Mouse (Mus musculus) intestine, embryonic 16.5 days (tissue): ENCODE measurements around the gene Spg11. TPM values are rescaled to one million over a fixed set of nuclear protein-coding genes. Genes with fewer than 3 reads are reported as not detected.
"Not testable (repeated sequence)": the region's sequence is repeated elsewhere in the genome, so short reads cannot be mapped to it uniquely, and the experiment has no call there.

Experiments
- ATAC-seq: fragments of 200-750 bp; cut with Nextera tagmentation; 2 replicates; pipeline ENCODE4 v1.8.0; 2017; ENCODE audit warnings: moderate TSS enrichment, moderate library complexity
- H3K27ac ChIP-seq: fragments of 300-500 bp; sonication (generic); 2 replicates; pipeline ENCODE4 v1.5.1; 2014; ENCODE audit warnings: mild to moderate bottlenecking, low read length
- H3K27me3 ChIP-seq: fragments of 300-500 bp; sonication (generic); replicated peaks from 2 replicates; pipeline ENCODE4 v1.6.1; 2014; ENCODE audit warnings: low read length, control low read depth, mixed read lengths; ENCODE audit not compliant: control insufficient read depth, insufficient read depth
- H3K36me3 ChIP-seq: fragments of 300-500 bp; sonication (generic); 2 replicates; pipeline ENCODE4 v1.6.1; 2014; ENCODE audit warnings: low read length, control low read depth; ENCODE audit not compliant: control insufficient read depth, insufficient read depth
- H3K4me1 ChIP-seq: fragments of 300-500 bp; sonication (generic); 2 replicates; pipeline ENCODE4 v1.6.1; 2014; ENCODE audit warnings: low read length, control low read depth, mixed read lengths; ENCODE audit not compliant: control insufficient read depth, insufficient read depth
- H3K4me2 ChIP-seq: fragments of 300-500 bp; sonication (generic); 2 replicates; pipeline ENCODE4 v1.6.1; 2014; ENCODE audit warnings: low read depth, low read length, control low read depth
- H3K4me3 ChIP-seq: fragments of 300-500 bp; sonication (generic); 2 replicates; pipeline ENCODE4 v1.5.1; 2014; ENCODE audit warnings: mild to moderate bottlenecking, low read length
- H3K9ac ChIP-seq: fragments of 300-500 bp; sonication (generic); 2 replicates; pipeline ENCODE4 v1.6.1; 2014; ENCODE audit warnings: low read depth, low read length
- H3K9me3 ChIP-seq: fragments of 300-500 bp; sonication (generic); 2 replicates; pipeline ENCODE4 v1.6.1; 2016; ENCODE audit warnings: low read length, control low read depth; ENCODE audit not compliant: control insufficient read depth
- WGBS: fragments of 180-500 bp; shearing (Covaris S2); extraction: QIAGEN DNeasy Blood & Tissue Kit; methylation state at CpG from one replicate; pipeline ENCODE4 v1.1.7; 2014; 5-methylcytosine and 5-hydroxymethylcytosine counted together
- polyA plus RNA-seq: library from polyadenylated mRNA; unstranded; fragments of >200 nt; fragmentation: Nextera tagmentation; extraction: Ambion mirVana; gene quantifications from 2 replicates; pipeline ENCODE4 v1.2.1, GENCODE M21; 2015

Spg11 gene
- polyA plus RNA-seq, 1 experiment from 2014 or later: 7.0 TPM

- Histone ChIP-seq H3K36me3 (peaks cover 4% of the 10 kb centered on the region; the same call in 1 of the 2 replicates), H3K27me3 (no peaks in the 10 kb centered on the region), H3K9me3 (no peaks in the 10 kb centered on the region), H3K4me3 (no peak overlapping the region), H3K4me2 (no peak overlapping the region), H3K4me1 (no peaks in the 10 kb centered on the region), H3K27ac (no peak overlapping the region), H3K9ac (no peak overlapping the region)
- no peak for ATAC-seq
- 88% methylated on average over 3 of the region's 3 CpGs for WGBS
Measured at GRCm38 (mm10) chr2:122036064-122036463, 82.1 kb downstream of the Spg11 start.

- WGBS: 82% methylated on average over 6 of the region's 6 CpGs
- no peak for ATAC-seq
Measured at GRCm38 (mm10) chr2:122031970-122032369, 86.2 kb downstream of the Spg11 start.

GRCm38 (mm10) chr2:122028756-122029700 is 89.2 kb downstream of the Spg11 start:
- ATAC-seq: peak; percentile 65
- Histone ChIP-seq H3K27me3 (no peaks in the 10 kb centered on the region), H3K27ac (peak overlapping the region; percentile 88), H3K9me3 (no peaks in the 10 kb centered on the region), H3K4me2 (peak overlapping the region; percentile 58), H3K4me1 (no peaks in the 10 kb centered on the region), H3K36me3 (no peaks in the 10 kb centered on the region), H3K4me3 (peak overlapping the region; percentile 97), H3K9ac (peak overlapping the region; percentile 92)
- WGBS: under 1% methylated on average over 70 of the region's 71 CpGs

More at GRCm38 (mm10) chr2:122031970-122032369, 86.2 kb downstream of the Spg11 start:
- Histone ChIP-seq H3K9me3 (no peaks in the 10 kb centered on the region), H3K4me2 (no peak overlapping the region), H3K9ac (no peak overlapping the region), H3K27me3 (no peaks in the 10 kb centered on the region), H3K36me3 (peaks cover 4% of the 10 kb centered on the region; the same call in 1 of the 2 replicates), H3K4me1 (no peaks in the 10 kb centered on the region), H3K27ac (no peak overlapping the region), H3K4me3 (no peak overlapping the region)

GRCm38 (mm10) chr2:122027862-122028755 is 90.1 kb downstream of the Spg11 start, which contains the start of gene Eif3j1:
TSS of gene Eif3j1 (plus strand) at chr2:122028546.
- peak within 1 kb of the TSS; percentile 92 for H3K9ac ChIP-seq
- H3K27me3 ChIP-seq: no peaks in the 10 kb centered on the region
- peak within 1 kb of the TSS; percentile 97 for H3K4me3 ChIP-seq
- ATAC-seq: peak; percentile 99
- H3K27ac ChIP-seq: peak within 1 kb of the TSS; percentile 90
- WGBS: under 1% methylated on average over 66 of the region's 67 CpGs
- H3K4me2 ChIP-seq: peak within 1 kb of the TSS; percentile 63
- H3K36me3 ChIP-seq: no peaks in the 10 kb centered on the region
- H3K9me3 ChIP-seq: no peaks in the 10 kb centered on the region
- no peaks in the 10 kb centered on the region for H3K4me1 ChIP-seq

GRCm38 (mm10) chr2:122027091-122027490 is 91.1 kb downstream of the Spg11 start:
- not testable (repeated sequence) for H3K9me3 ChIP-seq, H3K36me3 ChIP-seq, H3K4me2 ChIP-seq, H3K27me3 ChIP-seq, H3K27ac ChIP-seq, ATAC-seq, H3K4me3 ChIP-seq, H3K4me1 ChIP-seq
- 0 out of 2 replicates have a peak overlapping the region, but pooled peaks have one; percentile 73 for H3K9ac ChIP-seq
- 90% methylated on average over 10 of the region's 10 CpGs for WGBS

GRCm38 (mm10) chr2:122022284-122022683 is 95.9 kb downstream of the Spg11 start:
- Histone ChIP-seq H3K9me3 (no peaks in the 10 kb centered on the region), H3K9ac (no peak overlapping the region), H3K27ac (no peak overlapping the region), H3K36me3 (no peaks in the 10 kb centered on the region), H3K4me3 (no peak overlapping the region), H3K4me1 (no peaks in the 10 kb centered on the region), H3K27me3 (no peaks in the 10 kb centered on the region), H3K4me2 (no peak overlapping the region)
- ATAC-seq: no peak
- 82% methylated on average over 2 of the region's 2 CpGs for WGBS

GRCm38 (mm10) chr2:122018705-122019104 is 99.5 kb downstream of the Spg11 start:
- WGBS: 43% methylated on average over 1 of the region's 1 CpGs
- no peak overlapping the region for H3K4me3 ChIP-seq
- no peaks in the 10 kb centered on the region for H3K27me3 ChIP-seq
- no peak for ATAC-seq
- H3K27ac ChIP-seq: no peak overlapping the region
- H3K4me1 ChIP-seq: no peaks in the 10 kb centered on the region
- H3K4me2 ChIP-seq: no peak overlapping the region
- no peak overlapping the region for H3K9ac ChIP-seq
- no peaks in the 10 kb centered on the region for H3K9me3 ChIP-seq
- H3K36me3 ChIP-seq: peaks cover 3% of the 10 kb centered on the region; the same call in 1 of the 2 replicates

GRCm38 (mm10) chr2:122011441-122011840 is 106.7 kb downstream of the Spg11 start:
- Histone ChIP-seq H3K36me3 (peaks cover 6% of the 10 kb centered on the region; the same call in 1 of the 2 replicates), H3K27ac (no peak overlapping the region), H3K9ac (no peak overlapping the region), H3K27me3 (no peaks in the 10 kb centered on the region), H3K4me1 (no peaks in the 10 kb centered on the region), H3K4me2 (no peak overlapping the region), H3K9me3 (no peaks in the 10 kb centered on the region), H3K4me3 (no peak overlapping the region)
- 92% methylated on average over 7 of the region's 7 CpGs for WGBS
- no peak for ATAC-seq

- Histone ChIP-seq H3K27ac (no peak overlapping the region), H3K4me2 (no peak overlapping the region), H3K4me1 (no peaks in the 10 kb centered on the region), H3K4me3 (no peak overlapping the region), H3K9me3 (no peaks in the 10 kb centered on the region), H3K36me3 (peaks cover 4% of the 10 kb centered on the region; the same call in 1 of the 2 replicates), H3K27me3 (no peaks in the 10 kb centered on the region), H3K9ac (no peak overlapping the region)
- no peak for ATAC-seq
- WGBS: 94% methylated on average over 3 of the region's 3 CpGs
Measured at GRCm38 (mm10) chr2:122008832-122009231, 109.4 kb downstream of the Spg11 start.
